Comparison of ENCODE assay signal across 8 mouse cellular contexts in genomic region chr12:85486766-85487069, GRCm38 (mm10). TPM values are rescaled to one million over a fixed set of nuclear protein-coding genes. Genes with fewer than 3 reads are reported as not detected.
DNase-seq lines count a peak whose midpoint lies in the region; ATAC-seq and TF ChIP-seq lines count a peak whose summit lies in the region.

No protein-coding gene starts in this region.

- H3K9me3 ChIP-seq in embryonic facial prominence, embryonic 10.5 days, result no peaks in the 10 kb centered on the region
- no peaks in the 10 kb centered on the region for H3K9me3 ChIP-seq in hindbrain, embryonic 16.5 days (ENCODE audit: control insufficient read depth, low read length)
- H3K9me3 ChIP-seq in liver, postnatal 0 days (ENCODE audit: low read length), result no peaks in the 10 kb centered on the region

- ATAC-seq in hindbrain, embryonic 16.5 days, result no peak
- ATAC-seq in liver, postnatal 0 days, result no peak

- peaks cover 27% of the 10 kb centered on the region for H3K4me1 ChIP-seq in embryonic facial prominence, embryonic 10.5 days
- H3K4me1 ChIP-seq in hindbrain, embryonic 16.5 days (ENCODE audit: control insufficient read depth, insufficient read depth, low read depth, low read length), result peaks cover 12% of the 10 kb centered on the region
- peaks cover 22% of the 10 kb centered on the region for H3K4me1 ChIP-seq in liver, postnatal 0 days (ENCODE audit: insufficient read depth)

- WGBS in embryonic facial prominence, embryonic 10.5 days, result 1% methylated on average over 20 of the region's 20 CpGs
- under 1% methylated on average over 20 of the region's 20 CpGs for WGBS in hindbrain, embryonic 16.5 days
- 1% methylated on average over 20 of the region's 20 CpGs for WGBS in liver, postnatal 0 days (ENCODE audit: insufficient replicate concordance)

- peaks cover 35% of the 10 kb centered on the region for H3K27me3 ChIP-seq in embryonic facial prominence, embryonic 10.5 days (replicated peaks; ENCODE audit: low read depth, poor library complexity, severe bottlenecking)
- H3K27me3 ChIP-seq in hindbrain, embryonic 16.5 days (replicated peaks; ENCODE audit: control insufficient read depth, insufficient read depth, low read length), result no peaks in the 10 kb centered on the region
- peaks cover 10% of the 10 kb centered on the region; the same call in 1 of the 2 replicates for H3K27me3 ChIP-seq in liver, postnatal 0 days (ENCODE audit: insufficient read depth, low read length)

- H3K4me2 ChIP-seq in hindbrain, embryonic 16.5 days (ENCODE audit: low read length), result peak overlapping the region; percentile 89
- H3K4me2 ChIP-seq in liver, postnatal 0 days (ENCODE audit: low read depth, low read length), result peak overlapping the region; percentile 96

- peak overlapping the region; percentile 69 for H3K4me3 ChIP-seq in embryonic facial prominence, embryonic 10.5 days
- H3K4me3 ChIP-seq in hindbrain, embryonic 16.5 days (ENCODE audit: low read length), result peak overlapping the region; percentile 51
- peak overlapping the region; percentile 65 for H3K4me3 ChIP-seq in liver, postnatal 0 days (ENCODE audit: low read depth, low read length)

- no peaks in the 10 kb centered on the region for H3K36me3 ChIP-seq in embryonic facial prominence, embryonic 10.5 days (replicated peaks)
- no peaks in the 10 kb centered on the region for H3K36me3 ChIP-seq in hindbrain, embryonic 16.5 days (ENCODE audit: control insufficient read depth, insufficient read depth, low read length)
- H3K36me3 ChIP-seq in liver, postnatal 0 days (replicated peaks; ENCODE audit: insufficient read depth, low read length), result no peaks in the 10 kb centered on the region

- peak overlapping the region; percentile 72 for H3K9ac ChIP-seq in hindbrain, embryonic 16.5 days (ENCODE audit: low read depth, low read length)
- H3K9ac ChIP-seq in liver, postnatal 0 days (replicated peaks), result peak overlapping the region; percentile 39

- no peak for TF ChIP-seq CTCF in liver, postnatal 0 days (IDR thresholded peaks at IDR 0.05; ENCODE audit: low read depth)

- H3K27ac ChIP-seq in embryonic facial prominence, embryonic 10.5 days (replicated peaks), result 0 out of 2 replicates have a peak overlapping the region, but pooled peaks have one; percentile 86
- H3K27ac ChIP-seq in hindbrain, embryonic 16.5 days (ENCODE audit: low read depth, low read length), result no peak overlapping the region; the same call in 1 of the 2 replicates
- H3K27ac ChIP-seq in liver, postnatal 0 days (ENCODE audit: low read depth), result 0 out of 2 replicates have a peak overlapping the region, but pooled peaks have one; percentile 7

- TF ChIP-seq EP300 in liver, postnatal 0 days (IDR thresholded peaks at IDR 0.05; ENCODE audit: low read depth), result no peak

- peak; percentile 66 for DNase-seq in adrenal gland, adult 2 months
- no peak for DNase-seq in adrenal gland, postnatal 4 days (ENCODE audit: low spot score in 2 of 2)
- DNase-seq in 3T3-L1 (ENCODE audit: low read depth, low spot score), result peak; percentile 64
- peak; percentile 59 for DNase-seq in embryonic facial prominence, embryonic 10.5 days (ENCODE audit: low spot score)
- peak; percentile 52 for DNase-seq in liver, postnatal 0 days
- peak; percentile 25 for DNase-seq in right cerebral cortex, postnatal 4 days
- no peak for DNase-seq in frontal cortex, postnatal 10 days (ENCODE audit: low spot score in 2 of 2)

RNA-seq across cellular contexts. Expression of gene Fos, which starts 13.0 kb away (rescaled TPM):
- total RNA-seq in adrenal gland, adult 2 months (2021), result 10 to 100 TPM in 1 of 2 experiments, 1 to 10 TPM in 1; 3.1 to 16.7 TPM
- 3.9 and 4.9 TPM in 2 replicates for polyA plus RNA-seq in adrenal gland, adult 2 months (2012; rRNA removed)
- total RNA-seq in adrenal gland, postnatal 4 days (2021), result 1 to 10 TPM; 6.5 to 8.3 TPM
- polyA plus RNA-seq in embryonic facial prominence, embryonic 10.5 days (2016; fragmentation: Nextera tagmentation; extraction: Ambion mirVana), result 1.4 and 1.8 TPM in 2 replicates
- 3.9 and 4.3 TPM in 2 replicates for polyA plus RNA-seq in hindbrain, embryonic 16.5 days (2015; fragmentation: Nextera tagmentation; extraction: Ambion mirVana)
- 1.3 and 1.6 TPM in 2 replicates for polyA plus RNA-seq in liver, postnatal 0 days (2015; fragmentation: Nextera tagmentation; extraction: Ambion mirVana)

Comparison
In these comparisons a context has a peak if more than half of its experiments do, and no peak if none do; other contexts are left out.
1. DNase-seq: peak in adrenal gland, adult 2 months (single experiment), 3T3-L1 (single experiment), embryonic facial prominence, embryonic 10.5 days (single experiment), liver, postnatal 0 days (single experiment) and right cerebral cortex, postnatal 4 days (single experiment); none in adrenal gland, postnatal 4 days (0 of 2) and frontal cortex, postnatal 10 days (0 of 2).
2. Peak in every context shown above with its lines, with median percentiles within 50 percentile points of each other: H3K4me3 ChIP-seq.